Mouse (Mus musculus) MEL (cell line): ENCODE measurements around the gene P3h4. TPM values are rescaled to one million over a fixed set of nuclear protein-coding genes. Genes with fewer than 3 reads are reported as not detected.

Experiments
- DNase-seq: peaks from one replicate; pipeline ENCODE4 v3.0.0; 2011; ENCODE audit warnings: low read depth, low spot score
- H3K27ac ChIP-seq: 2 replicates; pipeline ENCODE4 v1.5.1; 2012; ENCODE audit warnings: low read depth, mild to moderate bottlenecking, control low read depth, low read length, moderate library complexity; ENCODE audit not compliant: control insufficient read depth
- H3K27me3 ChIP-seq, 2 experiments: fragments of 150-350 bp in 1 of 2; sonication (generic) in 1 of 2; 2 replicates each; pipeline ENCODE4 v1.6.1; 2012; ENCODE audit warnings: low read length in 2 of 2, mild to moderate bottlenecking in 2 of 2, improper control_type of control experiment in 1 of 2, moderate library complexity in 1 of 2; ENCODE audit not compliant: insufficient read depth in 2 of 2, control insufficient read depth in 1 of 2
- H3K36me3 ChIP-seq, 2 experiments: 2 replicates each; pipeline ENCODE4 v1.6.1; 2012 to 2014; ENCODE audit warnings: low read length in 2 of 2, improper control_type of control experiment in 1 of 2, inconsistent platforms in 1 of 2, mild to moderate bottlenecking in 1 of 2; ENCODE audit not compliant: insufficient read depth in 2 of 2, control insufficient read depth in 1 of 2
- H3K4me1 ChIP-seq, 2 experiments: fragments of 150-350 bp in 1 of 2; sonication (generic) in 1 of 2; 2 replicates each; pipeline ENCODE4 v1.6.1; 2012; ENCODE audit warnings: low read length in 2 of 2, improper control_type of control experiment in 1 of 2, mild to moderate bottlenecking in 1 of 2; ENCODE audit not compliant: insufficient read depth in 2 of 2, control insufficient read depth in 1 of 2
- H3K4me3 ChIP-seq, 2 experiments: fragments of 150-350 bp in 1 of 2; sonication (generic) in 1 of 2; 2 replicates each; pipeline ENCODE4 v1.5.1; 2012; ENCODE audit warnings: low read depth in 2 of 2, low read length in 2 of 2, mild to moderate bottlenecking in 2 of 2, moderate library complexity in 2 of 2, control low read depth in 1 of 2, improper control_type of control experiment in 1 of 2; ENCODE audit not compliant: control insufficient read depth in 1 of 2, insufficient read depth in 1 of 2
- H3K79me2 ChIP-seq: 2 replicates; pipeline ENCODE4 v1.6.1; 2012; ENCODE audit warnings: mild to moderate bottlenecking, low read length, moderate library complexity; ENCODE audit not compliant: control insufficient read depth, poor library complexity, insufficient read depth
- H3K9ac ChIP-seq: 2 replicates; pipeline ENCODE4 v1.6.1; 2012; ENCODE audit warnings: low read depth, mild to moderate bottlenecking, control low read depth, low read length, moderate library complexity; ENCODE audit not compliant: control insufficient read depth, poor library complexity, severe bottlenecking
- H3K9me3 ChIP-seq: fragments of 150-350 bp; sonication (generic); replicated peaks from 2 replicates; pipeline ENCODE4 v1.6.1; 2012; ENCODE audit warnings: mild to moderate bottlenecking, low read length, improper control_type of control experiment, moderate library complexity; ENCODE audit not compliant: insufficient read depth
- BHLHE40 ChIP-seq: IDR thresholded peaks from 2 replicates; pipeline ENCODE4 v1.6.1; 2012; ENCODE audit warnings: low read depth, mild to moderate bottlenecking, inconsistent platforms, low read length, improper control_type of control experiment, borderline replicate concordance
- CHD2 ChIP-seq: IDR thresholded peaks from 2 replicates; pipeline ENCODE4 v1.6.1; 2011; ENCODE audit warnings: low read length, improper control_type of control experiment
- CTCF ChIP-seq, 3 experiments: IDR thresholded peaks in 2 of 3; conservative IDR thresholded peaks in 1 of 3; 2 replicates each; pipeline ENCODE4 v1.5.1; 2011 to 2012; ENCODE audit warnings: low read length in 3 of 3, low read depth in 2 of 3, mild to moderate bottlenecking in 2 of 3, improper control_type of control experiment in 1 of 3, inconsistent platforms in 1 of 3, mixed read lengths in 1 of 3, moderate library complexity in 1 of 3; ENCODE audit not compliant: control insufficient read depth in 1 of 3, insufficient read depth in 1 of 3, poor library complexity in 1 of 3, severe bottlenecking in 1 of 3
- GATA1 ChIP-seq: IDR thresholded peaks from 2 replicates; pipeline ENCODE4 v1.6.1; 2011; ENCODE audit warnings: low read depth, low read length, improper control_type of control experiment
- HCFC1 ChIP-seq: IDR thresholded peaks from 2 replicates; pipeline ENCODE4 v1.6.1; 2012; ENCODE audit warnings: low read depth, mild to moderate bottlenecking, inconsistent platforms, low read length, improper control_type of control experiment, moderate library complexity
- JUND ChIP-seq: IDR thresholded peaks from 2 replicates; pipeline ENCODE4 v1.6.1; 2011; ENCODE audit warnings: low read depth, mild to moderate bottlenecking, improper control_type of control experiment, low read length
- KAT2A ChIP-seq: conservative IDR thresholded peaks from 2 replicates; pipeline ENCODE4 v1.6.1; 2012; ENCODE audit warnings: low read depth, low read length, improper control_type of control experiment, inconsistent platforms
- MAFK ChIP-seq: IDR thresholded peaks from 2 replicates; pipeline ENCODE4 v1.6.1; 2011; ENCODE audit warnings: low read depth, mild to moderate bottlenecking, low read length, improper control_type of control experiment, borderline replicate concordance
- MEF2A ChIP-seq: IDR thresholded peaks from 2 replicates; pipeline ENCODE4 v1.6.1; 2014; ENCODE audit warnings: low read depth, mild to moderate bottlenecking, inconsistent platforms, low read length, improper control_type of control experiment; ENCODE audit not compliant: poor library complexity, insufficient replicate concordance, severe bottlenecking; ENCODE audit errors: extremely low read depth
- MYB ChIP-seq: IDR thresholded peaks from 2 replicates; pipeline ENCODE4 v1.6.1; 2011; ENCODE audit warnings: mild to moderate bottlenecking, low read depth, low read length, improper control_type of control experiment
- NRF1 ChIP-seq: IDR thresholded peaks from 2 replicates; pipeline ENCODE4 v1.6.1; 2014; ENCODE audit warnings: low read depth, mild to moderate bottlenecking, inconsistent platforms, low read length, improper control_type of control experiment, moderate library complexity; ENCODE audit not compliant: poor library complexity, insufficient read depth, severe bottlenecking
- POLR2A ChIP-seq, 2 experiments: IDR thresholded peaks; 2 replicates each; pipeline ENCODE4 v1.6.1; 2011 to 2012; ENCODE audit warnings: low read length in 2 of 2, mild to moderate bottlenecking in 2 of 2, control low read depth in 1 of 2, improper control_type of control experiment in 1 of 2, low read depth in 1 of 2, moderate library complexity in 1 of 2; ENCODE audit not compliant: control insufficient read depth in 1 of 2, insufficient read depth in 1 of 2, poor library complexity in 1 of 2
- RCOR1 ChIP-seq: IDR thresholded peaks from 2 replicates; pipeline ENCODE4 v1.6.1; 2012; ENCODE audit warnings: low read depth, mild to moderate bottlenecking, inconsistent platforms, low read length, improper control_type of control experiment
- SIN3A ChIP-seq: IDR thresholded peaks from 2 replicates; pipeline ENCODE4 v1.6.1; 2012; ENCODE audit warnings: low read length, improper control_type of control experiment, inconsistent platforms
- SMC3 ChIP-seq: IDR thresholded peaks from 2 replicates; pipeline ENCODE4 v1.6.1; 2011; ENCODE audit warnings: low read depth, low read length, improper control_type of control experiment
- TBP ChIP-seq: IDR thresholded peaks from 2 replicates; pipeline ENCODE4 v1.8.0; 2011; ENCODE audit warnings: low read depth, low read length, improper control_type of control experiment
- USF2 ChIP-seq, 2 experiments: IDR thresholded peaks; 2 replicates each; pipeline ENCODE4 v1.6.1; 2011 to 2012; ENCODE audit warnings: improper control_type of control experiment in 2 of 2, low read length in 2 of 2, borderline replicate concordance in 1 of 2, inconsistent platforms in 1 of 2, low read depth in 1 of 2, mild to moderate bottlenecking in 1 of 2; ENCODE audit not compliant: insufficient read depth in 1 of 2
- polyA plus RNA-seq, 2 experiments: library from polyadenylated mRNA; stranded (reverse) in 1 of 2; unstranded in 1 of 2; fragments of >175 nt in 1 of 2; fragments of >200 nt in 1 of 2; gene quantifications; 2 replicates each; pipeline versions ENCODE4 v1.2.1 to v1.2.4; 2012; ENCODE audit warnings: low replicate concordance in 2 of 2, low read depth in 1 of 2; ENCODE audit not compliant: insufficient read length in 2 of 2, insufficient read depth in 1 of 2, missing spikeins in 1 of 2
- total RNA-seq: library from RNA; depleted of rRNA; stranded (reverse); fragments of 300-350 nt; gene quantifications from 2 replicates; pipeline ENCODE4 v1.2.3, GENCODE M21; 2012

The P3h4 gene
- total and polyA plus RNA-seq, 3 experiments: 0.88 TPM; not detected in 2

- H3K4me1 ChIP-seq: peaks cover 0 to 43% of the 10 kb centered on the region in 2 experiments; a peak in 2 of 4 replicates
- TF ChIP-seq TBP: 0 out of 2 replicates have a peak, but pooled peaks have one; percentile 15
- no peak for TF ChIP-seq SMC3
- H3K79me2 ChIP-seq: no peaks in the 10 kb centered on the region
- H3K4me3 ChIP-seq: no peak overlapping the region
- DNase-seq: no peak
- peaks cover 0 to 20% of the 10 kb centered on the region in 2 experiments; a peak in 2 of 4 replicates for H3K36me3 ChIP-seq
- no peaks in the 10 kb centered on the region for H3K27me3 ChIP-seq
- H3K9ac ChIP-seq: no peak overlapping the region
- H3K9me3 ChIP-seq: no peaks in the 10 kb centered on the region
- H3K27ac ChIP-seq: no peak overlapping the region
These were observed 20.1 kb downstream of the P3h4 start for GRCm38 (mm10) chr11:100394353-100395074.

DNA sequence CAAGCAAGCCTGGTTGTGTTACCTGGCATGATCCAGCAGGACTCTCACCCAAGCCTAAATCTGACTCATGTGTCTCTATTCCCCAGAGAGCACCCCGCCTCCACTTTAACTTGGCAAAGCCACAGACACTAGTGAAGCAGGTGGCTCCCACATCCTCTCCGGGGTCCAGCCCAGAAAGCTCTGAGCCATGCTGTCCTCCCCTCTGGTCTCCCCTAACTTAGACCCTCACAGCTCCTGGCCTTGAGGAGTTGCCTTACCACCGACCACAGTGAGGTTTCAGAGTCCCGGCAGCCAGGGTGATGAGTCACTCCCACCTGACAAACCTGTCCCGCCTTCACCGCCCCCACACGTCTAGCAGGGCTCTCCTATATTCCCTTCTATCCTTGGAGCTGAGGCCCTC is 20.9 kb downstream of the P3h4 start:
- no peaks in the 10 kb centered on the region for H3K9me3 ChIP-seq
- no peaks in the 10 kb centered on the region for H3K79me2 ChIP-seq
- no peaks in the 10 kb centered on the region for H3K27me3 ChIP-seq
- peaks cover 0 to 17% of the 10 kb centered on the region in 2 experiments; a peak in 2 of 4 replicates for H3K36me3 ChIP-seq
- H3K27ac ChIP-seq: no peak overlapping the region
- no peak overlapping the region for H3K4me3 ChIP-seq
- TF ChIP-seq KAT2A (no peak), CTCF (IDR thresholded peaks at IDR 0.05 in 2 of 3, conservative IDR thresholded peaks at IDR 0.05 in 1 of 3; ENCODE audit: control insufficient read depth in 1 of 3, insufficient read depth in 1 of 3, low read depth in 2 of 3, low read length in 3 of 3, poor library complexity in 1 of 3, severe bottlenecking in 1 of 3) (no peak), CHD2 (no peak), MYB (no peak), POLR2A (IDR thresholded peaks at IDR 0.05; ENCODE audit: control insufficient read depth in 1 of 2, insufficient read depth in 1 of 2, low read depth in 1 of 2, low read length in 2 of 2, poor library complexity in 1 of 2) (no peak), NRF1 (no peak), RCOR1 (no peak), JUND (no peak), MAFK (no peak), SIN3A (no peak), HCFC1 (no peak), MEF2A (no peak), USF2 (IDR thresholded peaks at IDR 0.05; ENCODE audit: borderline replicate concordance in 1 of 2, insufficient read depth in 1 of 2, low read depth in 1 of 2, low read length in 2 of 2) (no peak), GATA1 (no peak), BHLHE40 (no peak)
- H3K4me1 ChIP-seq: peaks cover 0 to 36% of the 10 kb centered on the region in 2 experiments; a peak in 2 of 4 replicates
- DNase-seq: peak; percentile 30
- no peak overlapping the region for H3K9ac ChIP-seq
